Mouse (Mus musculus): ENCODE results near the gene Abcg1. TPM values are rescaled to one million over a fixed set of nuclear protein-coding genes. Genes with fewer than 3 reads are reported as not detected.

Gene Abcg1
- polyA plus RNA-seq, 1 experiment from 2014 or later: 13.0 TPM

GRCm38 (mm10) chr17:31086196-31086595, 28.7 kb downstream of the Abcg1 start:
- WGBS: 90% methylated on average over 7 of the region's 7 CpGs
- Histone ChIP-seq H3K27ac (no peak overlapping the region), H3K4me3 (no peak overlapping the region), H3K27me3 (replicated peaks) (no peaks in the 10 kb centered on the region), H3K4me2 (replicated peaks) (no peak overlapping the region), H3K36me3 (no peaks in the 10 kb centered on the region), H3K9me3 (no peaks in the 10 kb centered on the region), H3K9ac (no peak overlapping the region), H3K4me1 (peaks cover 36% of the 10 kb centered on the region)
- ATAC-seq (ENCODE audit: low FRiP score, low read depth): no peak

- H3K36me3 ChIP-seq: 0 out of 2 replicates have a peak, but pooled peaks cover 3% of the 10 kb centered on the region
- no peaks in the 10 kb centered on the region for H3K27me3 ChIP-seq (replicated peaks)
- ATAC-seq (ENCODE audit: low FRiP score, low read depth): no peak
- no peak overlapping the region for H3K4me3 ChIP-seq
- H3K4me1 ChIP-seq: peaks cover 38% of the 10 kb centered on the region
- no peak overlapping the region for H3K4me2 ChIP-seq (replicated peaks)
- WGBS: 54% methylated on average over 5 of the region's 5 CpGs
- H3K9ac ChIP-seq: no peak overlapping the region
- H3K27ac ChIP-seq: no peak overlapping the region
- H3K9me3 ChIP-seq: no peaks in the 10 kb centered on the region
Observed at GRCm38 (mm10) chr17:31088711-31089110, 31.2 kb downstream of the Abcg1 start.

- Histone ChIP-seq H3K4me1 (peaks cover 38% of the 10 kb centered on the region), H3K27ac (no peak overlapping the region)
Observed at GRCm38 (mm10) chr17:31089848-31090247, 32.4 kb downstream of the Abcg1 start.

GRCm38 (mm10) chr17:31091023-31091735, 33.7 kb downstream of the Abcg1 start:
- ATAC-seq (ENCODE audit: low FRiP score, low read depth): no peak
- no peak overlapping the region for H3K27ac ChIP-seq

More at GRCm38 (mm10) chr17:31089848-31090247, 32.4 kb downstream of the Abcg1 start:
- WGBS: 80% methylated on average over 8 of the region's 8 CpGs
- Histone ChIP-seq H3K9me3 (no peaks in the 10 kb centered on the region), H3K4me2 (replicated peaks) (no peak overlapping the region), H3K9ac (no peak overlapping the region), H3K36me3 (0 out of 2 replicates have a peak, but pooled peaks cover 3% of the 10 kb centered on the region), H3K27me3 (replicated peaks) (no peaks in the 10 kb centered on the region), H3K4me3 (no peak overlapping the region)
- ATAC-seq (ENCODE audit: low FRiP score, low read depth): no peak

GRCm38 (mm10) chr17:31094781-31095180, 37.3 kb downstream of the Abcg1 start:
- H3K4me1 ChIP-seq: peaks cover 17% of the 10 kb centered on the region
- no peaks in the 10 kb centered on the region for H3K27me3 ChIP-seq (replicated peaks)
- H3K9me3 ChIP-seq: no peaks in the 10 kb centered on the region
- H3K4me3 ChIP-seq: no peak overlapping the region
- WGBS: 61% methylated on average over 5 of the region's 5 CpGs
- H3K9ac ChIP-seq: no peak overlapping the region
- H3K36me3 ChIP-seq: peaks cover 9% of the 10 kb centered on the region; the same call in 1 of the 2 replicates
- ATAC-seq (ENCODE audit: low FRiP score, low read depth): no peak
- no peak overlapping the region for H3K27ac ChIP-seq
- no peak overlapping the region for H3K4me2 ChIP-seq (replicated peaks)

More at GRCm38 (mm10) chr17:31091023-31091735, 33.7 kb downstream of the Abcg1 start:
- no peaks in the 10 kb centered on the region for H3K9me3 ChIP-seq
- WGBS: 52% methylated on average over 13 of the region's 13 CpGs
- no peak overlapping the region for H3K4me3 ChIP-seq
- H3K36me3 ChIP-seq: 0 out of 2 replicates have a peak, but pooled peaks cover 3% of the 10 kb centered on the region
- H3K4me2 ChIP-seq (replicated peaks): 0 out of 2 replicates have a peak overlapping the region, but pooled peaks have one; percentile 5
- H3K9ac ChIP-seq: no peak overlapping the region
- H3K4me1 ChIP-seq: peaks cover 38% of the 10 kb centered on the region
- H3K27me3 ChIP-seq (replicated peaks): no peaks in the 10 kb centered on the region

- Histone ChIP-seq H3K4me3 (no peak overlapping the region), H3K9ac (no peak overlapping the region), H3K4me2 (replicated peaks) (no peak overlapping the region), H3K4me1 (peaks cover 9% of the 10 kb centered on the region; the same call in 1 of the 2 replicates), H3K36me3 (peaks cover 9% of the 10 kb centered on the region; the same call in 1 of the 2 replicates), H3K27me3 (replicated peaks) (no peaks in the 10 kb centered on the region), H3K27ac (no peak overlapping the region), H3K9me3 (no peaks in the 10 kb centered on the region)
- ATAC-seq (ENCODE audit: low FRiP score, low read depth): no peak
- 85% methylated on average over 7 of the region's 7 CpGs for WGBS
Observed at GRCm38 (mm10) chr17:31095570-31095969, 38.1 kb downstream of the Abcg1 start.

GRCm38 (mm10) chr17:31096893-31097292, 39.4 kb downstream of the Abcg1 start:
- no peaks in the 10 kb centered on the region for H3K27me3 ChIP-seq (replicated peaks)

GRCm38 (mm10) chr17:31098788-31099187, 41.3 kb downstream of the Abcg1 start:
- no peak overlapping the region for H3K27ac ChIP-seq
- H3K4me2 ChIP-seq (replicated peaks): no peak overlapping the region
- H3K27me3 ChIP-seq (replicated peaks): no peaks in the 10 kb centered on the region
- WGBS: 84% methylated on average over 5 of the region's 5 CpGs
- no peak overlapping the region for H3K4me3 ChIP-seq
- no peaks in the 10 kb centered on the region for H3K9me3 ChIP-seq
- no peak for ATAC-seq (ENCODE audit: low FRiP score, low read depth)
- peaks cover 5% of the 10 kb centered on the region; the same call in 1 of the 2 replicates for H3K36me3 ChIP-seq
- H3K4me1 ChIP-seq: no peaks in the 10 kb centered on the region
- no peak overlapping the region for H3K9ac ChIP-seq

More at GRCm38 (mm10) chr17:31096893-31097292, 39.4 kb downstream of the Abcg1 start:
- Histone ChIP-seq H3K36me3 (peaks cover 9% of the 10 kb centered on the region; the same call in 1 of the 2 replicates), H3K9ac (no peak overlapping the region), H3K4me1 (no peaks in the 10 kb centered on the region), H3K4me3 (no peak overlapping the region), H3K4me2 (replicated peaks) (no peak overlapping the region), H3K27ac (no peak overlapping the region), H3K9me3 (no peaks in the 10 kb centered on the region)
- ATAC-seq (ENCODE audit: low FRiP score, low read depth): no peak
- 93% methylated on average over 2 of the region's 2 CpGs for WGBS

GRCm38 (mm10) chr17:31103007-31103570, 45.6 kb downstream of the Abcg1 start:
- ATAC-seq (ENCODE audit: low FRiP score, low read depth): no peak
- H3K9me3 ChIP-seq: no peaks in the 10 kb centered on the region
- no peak overlapping the region for H3K4me2 ChIP-seq (replicated peaks)
- H3K36me3 ChIP-seq: peaks cover 2% of the 10 kb centered on the region; the same call in 1 of the 2 replicates
- H3K27me3 ChIP-seq (replicated peaks): no peaks in the 10 kb centered on the region
- H3K9ac ChIP-seq: no peak overlapping the region
- no peaks in the 10 kb centered on the region for H3K4me1 ChIP-seq
- WGBS: 87% methylated on average over 8 of the region's 8 CpGs
- H3K4me3 ChIP-seq: no peak overlapping the region
- no peak overlapping the region for H3K27ac ChIP-seq

GRCm38 (mm10) chr17:31103823-31104222, 46.3 kb downstream of the Abcg1 start:
- no peak overlapping the region for H3K4me2 ChIP-seq (replicated peaks)
- H3K4me3 ChIP-seq: no peak overlapping the region
- ATAC-seq (ENCODE audit: low FRiP score, low read depth): no peak
- no peaks in the 10 kb centered on the region for H3K4me1 ChIP-seq
- no peak overlapping the region for H3K9ac ChIP-seq
- H3K27me3 ChIP-seq (replicated peaks): no peaks in the 10 kb centered on the region
- H3K9me3 ChIP-seq: no peaks in the 10 kb centered on the region
- peaks cover 10% of the 10 kb centered on the region for H3K36me3 ChIP-seq
- H3K27ac ChIP-seq: no peak overlapping the region
- WGBS: 81% methylated on average over 8 of the region's 8 CpGs

- 92% methylated on average over 15 of the region's 15 CpGs for WGBS
- Histone ChIP-seq H3K9ac (no peak overlapping the region), H3K4me1 (peaks cover 7% of the 10 kb centered on the region; the same call in 1 of the 2 replicates), H3K4me2 (replicated peaks) (no peak overlapping the region), H3K27ac (no peak overlapping the region), H3K4me3 (no peak overlapping the region), H3K27me3 (replicated peaks) (no peaks in the 10 kb centered on the region), H3K9me3 (no peaks in the 10 kb centered on the region), H3K36me3 (peaks cover 33% of the 10 kb centered on the region)
- ATAC-seq (ENCODE audit: low FRiP score, low read depth): no peak
Observed at GRCm38 (mm10) chr17:31108388-31108787, 50.9 kb downstream of the Abcg1 start.

GRCm38 (mm10) chr17:31113191-31113856, 55.8 kb downstream of the Abcg1 start:
- Histone ChIP-seq H3K4me3 (no peak overlapping the region), H3K36me3 (peaks cover 28% of the 10 kb centered on the region), H3K4me1 (peaks cover 8% of the 10 kb centered on the region; the same call in 1 of the 2 replicates), H3K27ac (no peak overlapping the region), H3K9ac (no peak overlapping the region), H3K4me2 (replicated peaks) (no peak overlapping the region), H3K27me3 (replicated peaks) (no peaks in the 10 kb centered on the region), H3K9me3 (no peaks in the 10 kb centered on the region)
- ATAC-seq (ENCODE audit: low FRiP score, low read depth): no peak
- 35% methylated on average over 9 of the region's 9 CpGs for WGBS

Measured in neural tube, embryonic 12.5 days (tissue).